Mouse (Mus musculus): Measurements from ENCODE around the gene Nfe2l2. TPM values are rescaled to one million over a fixed set of nuclear protein-coding genes. Genes with fewer than 3 reads are reported as not detected.
"Not testable (repeated sequence)": the region's sequence is repeated elsewhere in the genome, so short reads cannot be mapped to it uniquely, and the experiment has no call there.

Nfe2l2 gene
- total and polyA plus RNA-seq, 2 experiments: 29.5 to 40.1 TPM

DNA sequence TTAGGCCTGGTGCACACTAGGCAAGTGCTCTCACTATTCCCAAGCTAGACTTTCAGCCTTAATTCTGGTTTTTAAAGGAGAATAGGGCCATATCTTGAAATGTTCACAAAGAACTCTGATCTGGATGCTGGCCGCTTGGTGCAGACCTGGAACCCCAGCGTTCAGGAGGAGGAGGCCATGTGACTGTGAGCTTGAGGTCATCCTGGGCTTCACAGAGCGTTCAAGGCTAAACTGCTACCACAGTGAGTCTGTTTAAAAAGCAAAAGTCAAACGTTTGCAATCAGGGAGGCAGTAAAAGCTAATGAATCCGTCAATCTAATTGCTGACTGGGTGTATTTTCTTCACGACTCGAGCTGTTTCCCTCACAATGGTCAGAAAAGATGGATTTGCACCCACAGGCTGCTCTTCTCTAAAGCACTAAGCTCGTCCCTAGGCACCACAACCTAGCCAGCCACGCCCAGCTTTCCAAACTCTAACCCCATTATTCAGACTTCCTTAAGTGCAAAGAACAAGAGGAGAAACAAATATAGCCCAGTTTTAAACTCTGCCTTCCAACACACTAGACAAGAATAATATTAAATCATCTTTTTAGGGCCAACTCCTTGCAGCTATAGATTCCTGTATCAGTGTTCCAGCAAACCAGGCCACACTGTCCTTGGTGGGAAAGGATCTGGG is 8.6 kb downstream of the Nfe2l2 start:
- H3K9ac ChIP-seq (ENCODE audit: low read depth, low read length): no peak overlapping the region
- TF ChIP-seq POLR2A (IDR thresholded peaks at IDR 0.05; ENCODE audit: extremely low read depth, insufficient read depth, low read length): no peak
- TF ChIP-seq CTCF (IDR thresholded peaks at IDR 0.05; ENCODE audit: low read depth, low read length): no peak
- 7% methylated on average over 9 of the region's 9 CpGs for WGBS
- no peaks in the 10 kb centered on the region for H3K36me3 ChIP-seq (ENCODE audit: control insufficient read depth, insufficient read depth, low read length)
- H3K27me3 ChIP-seq (ENCODE audit: control insufficient read depth, insufficient read depth, low read length): no peaks in the 10 kb centered on the region
- peaks cover 54% of the 10 kb centered on the region for H3K4me1 ChIP-seq (ENCODE audit: control insufficient read depth, insufficient read depth, low read length)
- peaks cover 60% of the 10 kb centered on the region for H3K79me2 ChIP-seq (ENCODE audit: control insufficient read depth, insufficient read depth, low read length)
- H3K27ac ChIP-seq (replicated peaks; ENCODE audit: insufficient read depth, low read depth, low read length): peak overlapping the region; percentile 28; the same call in 1 of the 2 replicates
- H3K4me3 ChIP-seq (ENCODE audit: insufficient read depth, low read depth, low read length): no peak overlapping the region
- peak; percentile 79 for DNase-seq (ENCODE audit: extremely low read depth, low read depth, low spot score)

- H3K27ac ChIP-seq (replicated peaks; ENCODE audit: insufficient read depth, low read depth, low read length); H3K36me3 ChIP-seq (ENCODE audit: control insufficient read depth, insufficient read depth, low read length); H3K27me3 ChIP-seq (ENCODE audit: control insufficient read depth, insufficient read depth, low read length); DNase-seq (ENCODE audit: extremely low read depth, low read depth, low spot score); H3K4me3 ChIP-seq (ENCODE audit: insufficient read depth, low read depth, low read length); H3K9ac ChIP-seq (ENCODE audit: low read depth, low read length): not testable (repeated sequence)
- Histone ChIP-seq H3K4me1 (ENCODE audit: control insufficient read depth, insufficient read depth, low read length) (peaks cover 56% of the 10 kb centered on the region), H3K79me2 (ENCODE audit: control insufficient read depth, insufficient read depth, low read length) (peaks cover 61% of the 10 kb centered on the region)
- 87% methylated on average over 3 of the region's 3 CpGs for WGBS
Measured at GRCm38 (mm10) chr2:75694926-75695325, 9.5 kb downstream of the Nfe2l2 start.

DNA sequence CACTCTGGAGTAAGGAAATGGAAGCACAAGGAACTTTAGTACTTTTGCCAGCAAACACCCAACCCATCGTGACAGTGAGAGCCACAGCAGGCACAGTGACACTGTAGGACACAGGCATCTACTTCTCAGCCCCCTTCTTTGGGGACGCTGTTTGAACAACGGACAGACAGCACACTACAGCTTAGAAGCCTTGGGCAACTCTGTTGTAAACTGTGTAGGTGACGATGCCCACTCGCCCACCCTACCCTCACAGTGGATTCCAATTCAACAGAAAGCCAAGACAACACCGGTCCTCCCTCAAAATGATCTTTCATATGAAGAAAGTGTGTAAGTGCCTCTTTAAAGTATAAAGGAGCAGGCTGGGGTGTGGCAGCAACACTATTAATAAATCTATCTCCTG is 12.1 kb downstream of the Nfe2l2 start:
- Histone ChIP-seq H3K4me3 (ENCODE audit: insufficient read depth, low read depth, low read length) (no peak overlapping the region), H3K27me3 (ENCODE audit: control insufficient read depth, insufficient read depth, low read length) (no peaks in the 10 kb centered on the region), H3K4me1 (ENCODE audit: control insufficient read depth, insufficient read depth, low read length) (peaks cover 54% of the 10 kb centered on the region), H3K27ac (replicated peaks; ENCODE audit: insufficient read depth, low read depth, low read length) (no peak overlapping the region), H3K9ac (ENCODE audit: low read depth, low read length) (no peak overlapping the region), H3K36me3 (ENCODE audit: control insufficient read depth, insufficient read depth, low read length) (no peaks in the 10 kb centered on the region), H3K79me2 (ENCODE audit: control insufficient read depth, insufficient read depth, low read length) (peaks cover 62% of the 10 kb centered on the region)
- no peak for DNase-seq (ENCODE audit: extremely low read depth, low read depth, low spot score)
- no peak for TF ChIP-seq CTCF (IDR thresholded peaks at IDR 0.05; ENCODE audit: low read depth, low read length)
- TF ChIP-seq POLR2A (IDR thresholded peaks at IDR 0.05; ENCODE audit: extremely low read depth, insufficient read depth, low read length): no peak
- 73% methylated on average over 6 of the region's 6 CpGs for WGBS

GRCm38 (mm10) chr2:75691316-75691715 is 13.1 kb downstream of the Nfe2l2 start:
- H3K9ac ChIP-seq (ENCODE audit: low read depth, low read length): no peak overlapping the region
- no peaks in the 10 kb centered on the region for H3K27me3 ChIP-seq (ENCODE audit: control insufficient read depth, insufficient read depth, low read length)
- H3K4me3 ChIP-seq (ENCODE audit: insufficient read depth, low read depth, low read length): no peak overlapping the region
- no peak for DNase-seq (ENCODE audit: extremely low read depth, low read depth, low spot score)
- no peak for TF ChIP-seq CTCF (IDR thresholded peaks at IDR 0.05; ENCODE audit: low read depth, low read length)
- TF ChIP-seq POLR2A (IDR thresholded peaks at IDR 0.05; ENCODE audit: extremely low read depth, insufficient read depth, low read length): no peak
- H3K79me2 ChIP-seq (ENCODE audit: control insufficient read depth, insufficient read depth, low read length): peaks cover 61% of the 10 kb centered on the region
- H3K36me3 ChIP-seq (ENCODE audit: control insufficient read depth, insufficient read depth, low read length): no peaks in the 10 kb centered on the region
- no peak overlapping the region for H3K27ac ChIP-seq (replicated peaks; ENCODE audit: insufficient read depth, low read depth, low read length)
- WGBS: 71% methylated on average over 8 of the region's 8 CpGs
- H3K4me1 ChIP-seq (ENCODE audit: control insufficient read depth, insufficient read depth, low read length): peaks cover 53% of the 10 kb centered on the region

- TF ChIP-seq POLR2A (IDR thresholded peaks at IDR 0.05; ENCODE audit: extremely low read depth, insufficient read depth, low read length) (no peak), CTCF (IDR thresholded peaks at IDR 0.05; ENCODE audit: low read depth, low read length) (no peak)
- Histone ChIP-seq H3K4me3 (ENCODE audit: insufficient read depth, low read depth, low read length) (no peak overlapping the region), H3K79me2 (ENCODE audit: control insufficient read depth, insufficient read depth, low read length) (peaks cover 62% of the 10 kb centered on the region), H3K36me3 (ENCODE audit: control insufficient read depth, insufficient read depth, low read length) (no peaks in the 10 kb centered on the region), H3K27me3 (ENCODE audit: control insufficient read depth, insufficient read depth, low read length) (no peaks in the 10 kb centered on the region), H3K9ac (ENCODE audit: low read depth, low read length) (no peak overlapping the region), H3K4me1 (ENCODE audit: control insufficient read depth, insufficient read depth, low read length) (peaks cover 52% of the 10 kb centered on the region), H3K27ac (replicated peaks; ENCODE audit: insufficient read depth, low read depth, low read length) (no peak overlapping the region)
- 77% methylated on average over 4 of the region's 4 CpGs for WGBS
- no peak for DNase-seq (ENCODE audit: extremely low read depth, low read depth, low spot score)
Measured at GRCm38 (mm10) chr2:75690656-75691055, 13.8 kb downstream of the Nfe2l2 start.

GRCm38 (mm10) chr2:75689482-75690158 is 14.8 kb downstream of the Nfe2l2 start:
- no peak overlapping the region for H3K27ac ChIP-seq (replicated peaks; ENCODE audit: insufficient read depth, low read depth, low read length)
- TF ChIP-seq POLR2A (IDR thresholded peaks at IDR 0.05; ENCODE audit: extremely low read depth, insufficient read depth, low read length) (no peak), CTCF (IDR thresholded peaks at IDR 0.05; ENCODE audit: low read depth, low read length) (no peak)
- peaks cover 60% of the 10 kb centered on the region for H3K79me2 ChIP-seq (ENCODE audit: control insufficient read depth, insufficient read depth, low read length)
- no peak overlapping the region for H3K9ac ChIP-seq (ENCODE audit: low read depth, low read length)
- WGBS: 83% methylated on average over 10 of the region's 10 CpGs
- no peaks in the 10 kb centered on the region for H3K36me3 ChIP-seq (ENCODE audit: control insufficient read depth, insufficient read depth, low read length)
- no peak overlapping the region for H3K4me3 ChIP-seq (ENCODE audit: insufficient read depth, low read depth, low read length)
- H3K4me1 ChIP-seq (ENCODE audit: control insufficient read depth, insufficient read depth, low read length): peaks cover 51% of the 10 kb centered on the region
- no peak for DNase-seq (ENCODE audit: extremely low read depth, low read depth, low spot score)
- H3K27me3 ChIP-seq (ENCODE audit: control insufficient read depth, insufficient read depth, low read length): no peaks in the 10 kb centered on the region
